8 mouse cellular contexts compared by ENCODE assay signal in genomic region chr14:59627142-59627680, GRCm38 (mm10). TPM values are rescaled to one million over a fixed set of nuclear protein-coding genes. Genes with fewer than 3 reads are reported as not detected.
A peak's percentile ranks its signal among the peaks of the same experiment; 100 is the strongest.
DNase-seq lines count a peak whose midpoint lies in the region; ATAC-seq and TF ChIP-seq lines count a peak whose summit lies in the region.

No protein-coding gene starts in this region.

- peaks cover 38% of the 10 kb centered on the region for H3K27me3 ChIP-seq in heart, postnatal 0 days (ENCODE audit: control insufficient read depth, insufficient read depth, low read length)
- H3K27me3 ChIP-seq in embryonic facial prominence, embryonic 11.5 days (ENCODE audit: control insufficient read depth, insufficient read depth, low read length), result no peaks in the 10 kb centered on the region; the same call in 1 of the 2 replicates
- H3K27me3 ChIP-seq in hindbrain, embryonic 12.5 days, result peaks cover 38% of the 10 kb centered on the region
- H3K27me3 ChIP-seq in midbrain, embryonic 15.5 days (replicated peaks), result 0 out of 2 replicates have a peak, but pooled peaks cover 10% of the 10 kb centered on the region

- TF ChIP-seq EP300 in heart, postnatal 0 days (IDR thresholded peaks at IDR 0.05; ENCODE audit: low read depth), result no peak

- no peak for DNase-seq in heart, postnatal 0 days (ENCODE audit: low spot score)
- DNase-seq in heart, adult 11 months, result no peak
- DNase-seq in embryonic facial prominence, embryonic 11.5 days (ENCODE audit: low spot score), result no peak
- no peak for DNase-seq in thymus, adult 18-20 months
- no peak for DNase-seq in ovary, postnatal 14 days (ENCODE audit: low spot score)

- no peak for ATAC-seq in heart, postnatal 0 days (ENCODE audit: insufficient read depth, low read depth)
- ATAC-seq in embryonic facial prominence, embryonic 11.5 days (replicated peaks; ENCODE audit: insufficient number of reproducible peaks, low FRiP score, low TSS enrichment, low read depth), result no peak
- ATAC-seq in hindbrain, embryonic 12.5 days (ENCODE audit: low FRiP score), result no peak
- no peak for ATAC-seq in midbrain, embryonic 15.5 days (replicated peaks)
- ATAC-seq in frontal cortex, adult (ENCODE audit: low TSS enrichment), result no peak

- WGBS in heart, postnatal 0 days, result 62% methylated on average over 9 of the region's 9 CpGs
- WGBS in embryonic facial prominence, embryonic 11.5 days, result 13% methylated on average over 9 of the region's 9 CpGs
- 36% methylated on average over 9 of the region's 9 CpGs for WGBS in hindbrain, embryonic 12.5 days
- 28% methylated on average over 9 of the region's 9 CpGs for WGBS in midbrain, embryonic 15.5 days

- H3K9me3 ChIP-seq in heart, postnatal 0 days (replicated peaks; ENCODE audit: control insufficient read depth, low read length), result no peaks in the 10 kb centered on the region
- no peaks in the 10 kb centered on the region for H3K9me3 ChIP-seq in embryonic facial prominence, embryonic 11.5 days (replicated peaks; ENCODE audit: control insufficient read depth, low read length)
- H3K9me3 ChIP-seq in hindbrain, embryonic 12.5 days (replicated peaks), result no peaks in the 10 kb centered on the region
- no peaks in the 10 kb centered on the region for H3K9me3 ChIP-seq in midbrain, embryonic 15.5 days

- H3K36me3 ChIP-seq in heart, postnatal 0 days (replicated peaks; ENCODE audit: control insufficient read depth, insufficient read depth, low read length), result no peaks in the 10 kb centered on the region
- H3K36me3 ChIP-seq in embryonic facial prominence, embryonic 11.5 days (replicated peaks; ENCODE audit: control insufficient read depth, insufficient read depth, low read depth, low read length), result no peaks in the 10 kb centered on the region; the same call in 1 of the 2 replicates
- H3K36me3 ChIP-seq in hindbrain, embryonic 12.5 days, result 0 out of 2 replicates have a peak, but pooled peaks cover 2% of the 10 kb centered on the region
- no peaks in the 10 kb centered on the region for H3K36me3 ChIP-seq in midbrain, embryonic 15.5 days (replicated peaks)

- TF ChIP-seq CTCF in heart, postnatal 0 days (IDR thresholded peaks at IDR 0.05; ENCODE audit: low read depth), result no peak

- peak overlapping the region; percentile 73; the same call in 1 of the 2 replicates for H3K4me3 ChIP-seq in heart, postnatal 0 days (ENCODE audit: low read depth, low read length)
- H3K4me3 ChIP-seq in embryonic facial prominence, embryonic 11.5 days (ENCODE audit: low read depth, low read length), result peak overlapping the region; percentile 65
- peak overlapping the region; percentile 60 for H3K4me3 ChIP-seq in hindbrain, embryonic 12.5 days
- peak overlapping the region; percentile 65 for H3K4me3 ChIP-seq in midbrain, embryonic 15.5 days

- no peak overlapping the region for H3K27ac ChIP-seq in heart, postnatal 0 days (ENCODE audit: low read depth)
- H3K27ac ChIP-seq in embryonic facial prominence, embryonic 11.5 days (replicated peaks; ENCODE audit: low read depth, low read length), result no peak overlapping the region
- peak overlapping the region; percentile 12; the same call in 1 of the 2 replicates for H3K27ac ChIP-seq in hindbrain, embryonic 12.5 days
- no peak overlapping the region for H3K27ac ChIP-seq in midbrain, embryonic 15.5 days

- peaks cover 7% of the 10 kb centered on the region; the same call in 1 of the 2 replicates for H3K4me1 ChIP-seq in heart, postnatal 0 days (ENCODE audit: control insufficient read depth, insufficient read depth)
- H3K4me1 ChIP-seq in embryonic facial prominence, embryonic 11.5 days (ENCODE audit: control insufficient read depth, insufficient read depth, low read length), result no peaks in the 10 kb centered on the region; the same call in 1 of the 2 replicates
- peaks cover 35% of the 10 kb centered on the region for H3K4me1 ChIP-seq in hindbrain, embryonic 12.5 days
- peaks cover 31% of the 10 kb centered on the region for H3K4me1 ChIP-seq in midbrain, embryonic 15.5 days

- peak overlapping the region; percentile 99; the same call in 1 of the 2 replicates for H3K4me2 ChIP-seq in heart, postnatal 0 days (ENCODE audit: low read depth, low read length)
- H3K4me2 ChIP-seq in embryonic facial prominence, embryonic 11.5 days (ENCODE audit: low read depth, low read length), result peak overlapping the region; percentile 82
- H3K4me2 ChIP-seq in hindbrain, embryonic 12.5 days (replicated peaks), result peak overlapping the region; percentile 67
- peak overlapping the region; percentile 79 for H3K4me2 ChIP-seq in midbrain, embryonic 15.5 days

- no peak overlapping the region for H3K9ac ChIP-seq in heart, postnatal 0 days (replicated peaks; ENCODE audit: low read depth, low read length)
- H3K9ac ChIP-seq in embryonic facial prominence, embryonic 11.5 days (replicated peaks; ENCODE audit: low read length), result peak overlapping the region; percentile 75
- peak overlapping the region; percentile 70 for H3K9ac ChIP-seq in hindbrain, embryonic 12.5 days
- no peak overlapping the region for H3K9ac ChIP-seq in midbrain, embryonic 15.5 days

RNA-seq across cellular contexts. Expression of gene Shisa2, which starts 2.1 kb away (rescaled TPM):
- total RNA-seq in heart, postnatal 0 days (2014; rRNA removed; ENCODE audit: low replicate concordance), result 11.1 and 14.2 TPM in 2 replicates
- polyA plus RNA-seq in heart, postnatal 0 days (2015; fragmentation: Nextera tagmentation; extraction: Ambion mirVana), result 1.8 and 2.3 TPM in 2 replicates
- polyA plus RNA-seq in embryonic facial prominence, embryonic 11.5 days (2014; fragmentation: Nextera tagmentation; extraction: Ambion mirVana), result 35.4 and 40.6 TPM in 2 replicates
- 22.4 and 27.9 TPM in 2 replicates for polyA plus RNA-seq in hindbrain, embryonic 12.5 days (2016; fragmentation: Nextera tagmentation; extraction: Ambion mirVana)
- 5.0 and 6.2 TPM in 2 replicates for polyA plus RNA-seq in midbrain, embryonic 15.5 days (2015; fragmentation: Nextera tagmentation; extraction: Ambion mirVana)

RNA-seq across cellular contexts. Expression of gene Cdadc1, which starts 29.5 kb away (rescaled TPM):
- 3.7 and 5.3 TPM in 2 replicates for total RNA-seq in heart, postnatal 0 days (2014; rRNA removed; ENCODE audit: low replicate concordance)
- polyA plus RNA-seq in heart, postnatal 0 days (2015; fragmentation: Nextera tagmentation; extraction: Ambion mirVana), result 30.9 and 32.3 TPM in 2 replicates
- polyA plus RNA-seq in embryonic facial prominence, embryonic 11.5 days (2014; fragmentation: Nextera tagmentation; extraction: Ambion mirVana), result 29.7 and 32.0 TPM in 2 replicates
- polyA plus RNA-seq in hindbrain, embryonic 12.5 days (2016; fragmentation: Nextera tagmentation; extraction: Ambion mirVana), result 34.1 and 35.2 TPM in 2 replicates
- polyA plus RNA-seq in midbrain, embryonic 15.5 days (2015; fragmentation: Nextera tagmentation; extraction: Ambion mirVana), result 36.7 and 37.1 TPM in 2 replicates

Comparison
In these comparisons a context has a peak if more than half of its experiments do, and no peak if none do; other contexts are left out.
1. H3K9ac ChIP-seq: peak in embryonic facial prominence, embryonic 11.5 days (single experiment) and hindbrain, embryonic 12.5 days (single experiment); none in heart, postnatal 0 days (single experiment) and midbrain, embryonic 15.5 days (single experiment).
2. Peak in every context shown above with its lines, with median percentiles within 50 percentile points of each other: H3K4me2 ChIP-seq and H3K4me3 ChIP-seq.